Mouse (Mus musculus): ENCODE measurements around the gene Ddit4. TPM values are rescaled to one million over a fixed set of nuclear protein-coding genes. Genes with fewer than 3 reads are reported as not detected.

Gene Ddit4
- polyA plus RNA-seq, 1 experiment = not detected

GRCm38 (mm10) chr10:59947296-59948073, 4.1 kb downstream of the Ddit4 start:
- Histone ChIP-seq H3K4me1 (ENCODE audit: control insufficient read depth, insufficient read depth, low read length) (peaks cover 24% of the 10 kb centered on the region), H3K27ac (ENCODE audit: insufficient read depth, low read depth, low read length) (peak overlapping the region; percentile 37), H3K4me3 (ENCODE audit: insufficient read depth, low read depth, low read length) (no peak overlapping the region)
- TF ChIP-seq CTCF (IDR thresholded peaks at IDR 0.05; ENCODE audit: insufficient read depth, low read depth, low read length) (no peak), POLR2A (IDR thresholded peaks at IDR 0.05; ENCODE audit: insufficient read depth, low read depth, low read length) (no peak)
- WGBS = 51% methylated on average over 7 of the region's 7 CpGs

- TF ChIP-seq CTCF (IDR thresholded peaks at IDR 0.05; ENCODE audit: insufficient read depth, low read depth, low read length) (no peak), POLR2A (IDR thresholded peaks at IDR 0.05; ENCODE audit: insufficient read depth, low read depth, low read length) (no peak)
- WGBS = 94% methylated on average over 5 of the region's 5 CpGs
- no peak overlapping the region for H3K27ac ChIP-seq (ENCODE audit: insufficient read depth, low read depth, low read length)
- H3K4me1 ChIP-seq (ENCODE audit: control insufficient read depth, insufficient read depth, low read length) = peaks cover 29% of the 10 kb centered on the region
- no peak overlapping the region for H3K4me3 ChIP-seq (ENCODE audit: insufficient read depth, low read depth, low read length)
These were observed 5.3 kb downstream of the Ddit4 start for GRCm38 (mm10) chr10:59946362-59946761.

- Histone ChIP-seq H3K4me3 (ENCODE audit: insufficient read depth, low read depth, low read length) (no peak overlapping the region), H3K4me1 (ENCODE audit: control insufficient read depth, insufficient read depth, low read length) (peaks cover 29% of the 10 kb centered on the region), H3K27ac (ENCODE audit: insufficient read depth, low read depth, low read length) (no peak overlapping the region)
- TF ChIP-seq CTCF (IDR thresholded peaks at IDR 0.05; ENCODE audit: insufficient read depth, low read depth, low read length) (no peak), POLR2A (IDR thresholded peaks at IDR 0.05; ENCODE audit: insufficient read depth, low read depth, low read length) (no peak)
- 100% methylated on average over 3 of the region's 3 CpGs for WGBS
These were observed 6.2 kb downstream of the Ddit4 start for GRCm38 (mm10) chr10:59945416-59945815.

- peaks cover 23% of the 10 kb centered on the region for H3K4me1 ChIP-seq (ENCODE audit: control insufficient read depth, insufficient read depth, low read length)
- peak overlapping the region; percentile 68 for H3K27ac ChIP-seq (ENCODE audit: insufficient read depth, low read depth, low read length)
These were observed 8.1 kb downstream of the Ddit4 start for GRCm38 (mm10) chr10:59943421-59943989.

GRCm38 (mm10) chr10:59942847-59943420, 8.7 kb downstream of the Ddit4 start:
- TF ChIP-seq POLR2A (IDR thresholded peaks at IDR 0.05; ENCODE audit: insufficient read depth, low read depth, low read length) (no peak), CTCF (IDR thresholded peaks at IDR 0.05; ENCODE audit: insufficient read depth, low read depth, low read length) (no peak)
- peak overlapping the region; percentile 21 for H3K4me3 ChIP-seq (ENCODE audit: insufficient read depth, low read depth, low read length)
- H3K27ac ChIP-seq (ENCODE audit: insufficient read depth, low read depth, low read length) = peak overlapping the region; percentile 68
- WGBS = 1% methylated on average over 16 of the region's 16 CpGs
- peaks cover 21% of the 10 kb centered on the region for H3K4me1 ChIP-seq (ENCODE audit: control insufficient read depth, insufficient read depth, low read length)

More at GRCm38 (mm10) chr10:59943421-59943989, 8.1 kb downstream of the Ddit4 start:
- WGBS = 27% methylated on average over 13 of the region's 13 CpGs
- TF ChIP-seq POLR2A (IDR thresholded peaks at IDR 0.05; ENCODE audit: insufficient read depth, low read depth, low read length) = no peak
- no peak for TF ChIP-seq CTCF (IDR thresholded peaks at IDR 0.05; ENCODE audit: insufficient read depth, low read depth, low read length)
- H3K4me3 ChIP-seq (ENCODE audit: insufficient read depth, low read depth, low read length) = no peak overlapping the region

- Histone ChIP-seq H3K4me3 (ENCODE audit: insufficient read depth, low read depth, low read length) (peak overlapping the region; percentile 21), H3K27ac (ENCODE audit: insufficient read depth, low read depth, low read length) (peak overlapping the region; percentile 68), H3K4me1 (ENCODE audit: control insufficient read depth, insufficient read depth, low read length) (peaks cover 20% of the 10 kb centered on the region)
- TF ChIP-seq CTCF (IDR thresholded peaks at IDR 0.05; ENCODE audit: insufficient read depth, low read depth, low read length) = no peak
- no peak for TF ChIP-seq POLR2A (IDR thresholded peaks at IDR 0.05; ENCODE audit: insufficient read depth, low read depth, low read length)
- 28% methylated on average over 21 of the region's 21 CpGs for WGBS
These were observed 9.3 kb downstream of the Ddit4 start for GRCm38 (mm10) chr10:59942281-59942846.

GRCm38 (mm10) chr10:59939081-59939480, 12.6 kb downstream of the Ddit4 start:
- H3K4me1 ChIP-seq (ENCODE audit: control insufficient read depth, insufficient read depth, low read length) = peaks cover 23% of the 10 kb centered on the region
- H3K4me3 ChIP-seq (ENCODE audit: insufficient read depth, low read depth, low read length) = no peak overlapping the region
- TF ChIP-seq POLR2A (IDR thresholded peaks at IDR 0.05; ENCODE audit: insufficient read depth, low read depth, low read length) (no peak), CTCF (IDR thresholded peaks at IDR 0.05; ENCODE audit: insufficient read depth, low read depth, low read length) (no peak)
- H3K27ac ChIP-seq (ENCODE audit: insufficient read depth, low read depth, low read length) = no peak overlapping the region
- WGBS = 78% methylated on average over 1 of the region's 1 CpGs

- H3K4me1 ChIP-seq (ENCODE audit: control insufficient read depth, insufficient read depth, low read length) = peaks cover 20% of the 10 kb centered on the region
- WGBS = 92% methylated on average over 5 of the region's 5 CpGs
- no peak overlapping the region for H3K27ac ChIP-seq (ENCODE audit: insufficient read depth, low read depth, low read length)
- no peak overlapping the region for H3K4me3 ChIP-seq (ENCODE audit: insufficient read depth, low read depth, low read length)
- no peak for TF ChIP-seq POLR2A (IDR thresholded peaks at IDR 0.05; ENCODE audit: insufficient read depth, low read depth, low read length)
- TF ChIP-seq CTCF (IDR thresholded peaks at IDR 0.05; ENCODE audit: insufficient read depth, low read depth, low read length) = no peak
These were observed 13.0 kb downstream of the Ddit4 start for GRCm38 (mm10) chr10:59938662-59939061.

Measured in olfactory bulb, adult 2 months (tissue).